ENCODE assay signal across 8 mouse cellular contexts in genomic region chr3:116424973-116425284, GRCm38 (mm10). TPM values are rescaled to one million over a fixed set of nuclear protein-coding genes. Genes with fewer than 3 reads are reported as not detected.
DNase-seq lines count a peak whose midpoint lies in the region; ATAC-seq lines count a peak whose summit lies in the region.

No protein-coding gene starts in this region.

- H3K27ac ChIP-seq in hindbrain, embryonic 12.5 days: peak overlapping the region; percentile 94

- no peaks in the 10 kb centered on the region for H3K27me3 ChIP-seq in hindbrain, embryonic 12.5 days

- ATAC-seq in hindbrain, embryonic 12.5 days (ENCODE audit: low FRiP score): peak; percentile 60

- WGBS in hindbrain, embryonic 12.5 days: under 1% methylated on average over 11 of the region's 11 CpGs

- peak overlapping the region; percentile 95 for H3K4me3 ChIP-seq in hindbrain, embryonic 12.5 days

- no peaks in the 10 kb centered on the region for H3K9me3 ChIP-seq in hindbrain, embryonic 12.5 days (replicated peaks)

- H3K4me1 ChIP-seq in hindbrain, embryonic 12.5 days: peaks cover 17% of the 10 kb centered on the region

- H3K4me2 ChIP-seq in hindbrain, embryonic 12.5 days (replicated peaks): peak overlapping the region; percentile 91

- H3K9ac ChIP-seq in hindbrain, embryonic 12.5 days: peak overlapping the region; percentile 95

- DNase-seq in NIH3T3 (ENCODE audit: low read depth): peak; percentile 93
- peak; percentile 71 for DNase-seq in cerebellum, adult 9-11 months
- DNase-seq in frontal cortex, postnatal 10 days (ENCODE audit: low spot score in 2 of 2): peak; percentile 54 to 73
- peak; percentile 61 to 81 for DNase-seq in layer of hippocampus, postnatal 14 days (ENCODE audit: low spot score in 2 of 2)
- DNase-seq in lung, postnatal 14 days: peak; percentile 89
- DNase-seq in retina, adult 2 months (ENCODE audit: low read depth, low spot score): peak; percentile 61
- DNase-seq in thymus, postnatal 36 days: peak; percentile 79 to 83

- no peaks in the 10 kb centered on the region; the same call in 1 of the 2 replicates for H3K36me3 ChIP-seq in hindbrain, embryonic 12.5 days

RNA-seq across cellular contexts. Expression of gene Cdc14a, which starts 1.1 kb away (rescaled TPM):
- polyA plus RNA-seq in hindbrain, embryonic 12.5 days (2016; fragmentation: Nextera tagmentation; extraction: Ambion mirVana): 13.6 and 15.4 TPM in 2 replicates
- total RNA-seq in layer of hippocampus, postnatal 14 days (2021): 1 to 10 TPM; 5.1 to 5.7 TPM

Comparison
In these comparisons a context has a peak if more than half of its experiments do, and no peak if none do; other contexts are left out.
1. Peak in every context shown above with its lines: DNase-seq, ATAC-seq, H3K4me3 ChIP-seq and H3K27ac ChIP-seq.